Mouse (Mus musculus) cerebellum, postnatal 14 days (tissue): ENCODE measurements around the gene Fam198b.

ENCODE experiments used
- DNase-seq, 2 experiments: peaks; one replicate each; pipeline ENCODE4 v3.0.0; 2021; ENCODE audit warnings: mixed read lengths in 2 of 2

The Fam198b gene

GRCm38 (mm10) chr3:79886357-79887091 lies 2.2 kb downstream of the Fam198b start:
- DNase-seq = peak; percentile 65

- no peak for DNase-seq
Observed at GRCm38 (mm10) chr3:79887161-79887855, 3.0 kb downstream of the Fam198b start.

GRCm38 (mm10) chr3:79887966-79888365 lies 3.6 kb downstream of the Fam198b start:
- DNase-seq = no peak

GRCm38 (mm10) chr3:79897534-79898370 lies 13.4 kb downstream of the Fam198b start:
- peak; percentile 37 to 46 for DNase-seq

GRCm38 (mm10) chr3:79898514-79898913 lies 14.2 kb downstream of the Fam198b start:
- no peak for DNase-seq

- no peak for DNase-seq
Observed at GRCm38 (mm10) chr3:79899906-79900305, 15.6 kb downstream of the Fam198b start.

- DNase-seq = no peak
Observed at GRCm38 (mm10) chr3:79900502-79900901, 16.2 kb downstream of the Fam198b start.

- DNase-seq = no peak
Observed at GRCm38 (mm10) chr3:79901321-79901720, 17.0 kb downstream of the Fam198b start.

GRCm38 (mm10) chr3:79901734-79902133 lies 17.4 kb downstream of the Fam198b start:
- no peak for DNase-seq

- DNase-seq = no peak
Observed at GRCm38 (mm10) chr3:79903803-79904202, 19.5 kb downstream of the Fam198b start.

GRCm38 (mm10) chr3:79904238-79904757 lies 20.0 kb downstream of the Fam198b start:
- no peak for DNase-seq

- no peak for DNase-seq
Observed at GRCm38 (mm10) chr3:79905397-79905796, 21.1 kb downstream of the Fam198b start.

GRCm38 (mm10) chr3:79906250-79907045 lies 22.1 kb downstream of the Fam198b start:
- no peak for DNase-seq

- DNase-seq = no peak
Observed at GRCm38 (mm10) chr3:79907223-79907622, 22.9 kb downstream of the Fam198b start.

- no peak for DNase-seq
Observed at GRCm38 (mm10) chr3:79910375-79911141, 26.2 kb downstream of the Fam198b start.

GRCm38 (mm10) chr3:79911166-79911565 lies 26.8 kb downstream of the Fam198b start:
- no peak for DNase-seq

- no peak for DNase-seq
Observed at GRCm38 (mm10) chr3:79914012-79914411, 29.7 kb downstream of the Fam198b start.

- DNase-seq = no peak
Observed at GRCm38 (mm10) chr3:79916185-79916584, 31.9 kb downstream of the Fam198b start.

- DNase-seq = no peak
Observed at GRCm38 (mm10) chr3:79918761-79919160, 34.4 kb downstream of the Fam198b start.

- DNase-seq = no peak
Observed at GRCm38 (mm10) chr3:79925950-79926697, 41.8 kb downstream of the Fam198b start.

GRCm38 (mm10) chr3:79927050-79927449 lies 42.7 kb downstream of the Fam198b start:
- DNase-seq = no peak
